Mouse (Mus musculus): ENCODE measurements around the gene Man2b2. TPM values are rescaled to one million over a fixed set of nuclear protein-coding genes. Genes with fewer than 3 reads are reported as not detected.

Man2b2 gene
- total RNA-seq, 1 experiment from 2014 or later, result 64.4 TPM

DNA sequence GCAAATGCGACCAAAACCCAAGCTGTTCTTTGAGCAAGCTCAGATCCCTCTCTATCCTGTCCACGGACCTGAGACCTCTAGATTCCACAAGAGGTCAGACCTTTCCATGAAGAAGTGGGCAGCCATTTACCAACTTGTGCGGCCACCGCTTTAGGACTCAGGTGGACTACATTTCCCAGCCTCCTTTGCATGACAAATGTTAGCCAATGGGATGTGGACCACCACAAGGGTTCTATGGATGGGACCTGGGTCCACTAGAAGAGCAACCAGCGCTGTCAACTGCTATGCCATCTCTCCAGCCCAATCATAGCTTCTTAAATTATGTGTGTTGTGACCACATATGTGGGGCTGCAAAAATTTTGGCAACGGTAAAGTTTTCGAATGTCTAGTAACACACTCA is 819 bp upstream of the Man2b2 start:
- DNase-seq, result no peak

GRCm38 (mm10) chr5:36829098-36829497 is 1.4 kb downstream of the Man2b2 start:
- no peak for DNase-seq

DNA sequence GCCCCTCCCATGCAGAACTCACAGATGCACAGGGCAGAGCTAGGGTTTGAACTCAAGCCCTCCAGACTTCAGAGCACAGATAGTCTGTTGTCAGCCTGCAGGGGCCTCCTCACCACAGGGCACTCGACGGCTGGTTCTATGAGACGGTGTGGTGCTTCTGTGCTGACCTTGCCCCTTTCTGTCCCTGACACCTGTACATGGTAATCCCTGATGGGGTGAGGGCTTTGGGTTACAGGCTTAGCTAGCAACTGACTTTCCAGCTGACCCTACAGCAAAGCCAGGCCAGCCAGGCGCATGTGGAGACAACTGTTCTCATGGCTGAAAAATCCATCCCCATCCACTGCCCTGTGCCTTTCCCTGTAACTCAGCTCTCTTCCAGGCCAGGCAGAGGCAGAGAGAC is 7.5 kb downstream of the Man2b2 start:
- DNase-seq, result no peak

GRCm38 (mm10) chr5:36820142-36820541 is 10.3 kb downstream of the Man2b2 start:
- DNase-seq, result peak; percentile 65

GRCm38 (mm10) chr5:36819742-36820141 is 10.7 kb downstream of the Man2b2 start:
- no peak for DNase-seq

- no peak for DNase-seq
Measured at GRCm38 (mm10) chr5:36817738-36818137, 12.7 kb downstream of the Man2b2 start.

DNA sequence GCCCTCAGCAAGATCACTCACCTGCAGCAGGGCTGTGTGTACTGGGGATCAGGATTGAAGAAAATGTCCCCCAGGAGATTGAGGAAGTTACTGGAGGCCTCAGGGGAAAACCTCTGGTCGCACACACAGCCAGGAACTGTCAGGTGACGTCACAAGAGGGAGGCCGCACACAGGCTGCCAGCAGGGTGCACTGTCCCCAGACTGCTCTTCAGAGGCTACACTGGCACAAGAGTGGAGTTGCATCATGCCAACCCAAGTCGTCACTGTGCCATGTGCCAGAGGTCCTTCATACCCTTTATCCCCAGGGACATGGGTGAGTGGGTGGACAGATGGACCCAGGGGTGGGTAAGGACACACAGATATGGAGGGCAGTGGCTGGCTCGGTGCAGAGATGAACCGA is 15.9 kb downstream of the Man2b2 start:
- DNase-seq, result no peak

GRCm38 (mm10) chr5:36811413-36811812 is 19.0 kb downstream of the Man2b2 start:
- peak; percentile 64 for DNase-seq

GRCm38 (mm10) chr5:36810634-36811033 is 19.8 kb downstream of the Man2b2 start:
- DNase-seq, result no peak

- DNase-seq, result no peak
Measured at GRCm38 (mm10) chr5:36809123-36809522, 21.3 kb downstream of the Man2b2 start.

- no peak for DNase-seq
Measured at GRCm38 (mm10) chr5:36807106-36807505, 23.3 kb downstream of the Man2b2 start.

DNA sequence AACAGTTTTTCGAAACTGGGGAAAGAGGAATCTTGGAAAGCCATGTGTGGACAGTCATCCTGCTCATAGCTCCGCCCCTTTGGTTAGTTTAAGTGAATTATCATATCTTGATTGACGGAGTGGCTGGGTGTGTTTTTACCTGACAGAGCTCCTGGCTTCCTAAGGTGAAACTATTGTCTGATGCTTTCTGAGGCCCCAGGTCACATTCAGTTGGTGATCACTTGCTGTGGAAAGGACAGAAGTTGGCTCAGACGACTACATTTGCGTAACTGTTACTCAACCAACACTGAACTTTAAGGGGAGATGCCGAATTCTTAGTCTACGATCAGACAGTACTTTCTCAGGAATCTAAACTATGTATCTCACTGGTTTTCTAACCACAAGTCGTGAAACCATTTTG is 33.2 kb downstream of the Man2b2 start:
- DNase-seq, result no peak

- DNase-seq, result peak; percentile 92
Measured at GRCm38 (mm10) chr5:36796296-36797014, 34.0 kb downstream of the Man2b2 start, which contains the start of gene Mrfap1. Gene Mrfap1, minus strand, starts transcription at chr5:36796772.

DNA sequence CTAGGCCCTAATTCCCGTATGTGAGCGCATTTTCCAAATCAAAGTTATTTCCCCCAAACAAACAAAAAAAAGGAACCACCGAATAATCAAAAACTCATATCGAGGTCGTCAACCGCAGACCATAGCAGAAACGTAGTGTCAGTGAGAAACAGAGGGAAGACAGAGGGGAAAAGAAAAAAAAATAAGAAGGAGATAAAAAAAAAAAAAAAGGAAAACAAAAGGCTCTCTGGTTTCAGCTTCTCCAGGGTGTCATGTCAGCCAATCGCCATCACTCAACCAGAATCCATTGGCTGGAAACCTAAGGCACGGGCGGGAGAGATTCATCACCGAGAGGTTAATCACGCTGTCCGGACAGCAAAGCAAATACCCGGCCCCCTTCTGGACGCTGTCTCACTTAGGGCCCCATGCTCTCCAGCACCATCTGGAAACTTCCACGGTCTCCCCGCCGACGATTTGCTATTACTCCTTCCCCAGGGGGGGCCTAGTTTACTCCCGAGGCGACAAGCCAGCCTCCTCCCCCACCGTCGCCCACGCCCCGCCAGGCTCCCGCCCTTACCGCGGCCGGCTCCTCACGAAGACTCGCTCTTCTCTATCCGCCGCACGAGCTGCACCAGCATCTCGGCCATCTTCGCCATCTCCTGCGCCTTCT is 34.7 kb downstream of the Man2b2 start:
- DNase-seq, result peak; percentile 68

- no peak for DNase-seq
Measured at GRCm38 (mm10) chr5:36791861-36792260, 38.6 kb downstream of the Man2b2 start.

GRCm38 (mm10) chr5:36786052-36786451 is 44.4 kb downstream of the Man2b2 start:
- no peak for DNase-seq

GRCm38 (mm10) chr5:36779512-36779911 is 50.9 kb downstream of the Man2b2 start:
- no peak for DNase-seq

GRCm38 (mm10) chr5:36778901-36779300 is 51.6 kb downstream of the Man2b2 start:
- no peak for DNase-seq

DNA sequence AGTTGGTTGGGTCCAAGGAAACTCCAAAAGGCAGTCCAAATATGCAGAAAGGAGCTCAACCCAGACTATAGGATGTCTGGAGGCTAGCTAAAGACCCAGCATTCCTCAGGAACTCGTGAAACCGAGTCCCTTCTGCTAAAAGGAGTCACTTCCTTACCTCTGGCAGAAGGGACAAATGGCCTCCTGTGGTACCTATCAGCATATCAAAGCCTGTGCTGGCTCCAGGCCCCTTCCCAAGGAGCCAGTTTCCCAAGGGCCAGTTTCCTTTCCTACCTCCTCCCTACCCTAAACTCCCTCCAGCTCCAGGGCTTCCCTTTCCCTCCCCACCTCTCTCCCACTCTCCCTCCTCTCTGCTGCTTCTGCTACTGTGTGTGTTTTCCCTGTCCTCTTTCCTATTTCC is 53.3 kb downstream of the Man2b2 start:
- DNase-seq, result no peak

DNA sequence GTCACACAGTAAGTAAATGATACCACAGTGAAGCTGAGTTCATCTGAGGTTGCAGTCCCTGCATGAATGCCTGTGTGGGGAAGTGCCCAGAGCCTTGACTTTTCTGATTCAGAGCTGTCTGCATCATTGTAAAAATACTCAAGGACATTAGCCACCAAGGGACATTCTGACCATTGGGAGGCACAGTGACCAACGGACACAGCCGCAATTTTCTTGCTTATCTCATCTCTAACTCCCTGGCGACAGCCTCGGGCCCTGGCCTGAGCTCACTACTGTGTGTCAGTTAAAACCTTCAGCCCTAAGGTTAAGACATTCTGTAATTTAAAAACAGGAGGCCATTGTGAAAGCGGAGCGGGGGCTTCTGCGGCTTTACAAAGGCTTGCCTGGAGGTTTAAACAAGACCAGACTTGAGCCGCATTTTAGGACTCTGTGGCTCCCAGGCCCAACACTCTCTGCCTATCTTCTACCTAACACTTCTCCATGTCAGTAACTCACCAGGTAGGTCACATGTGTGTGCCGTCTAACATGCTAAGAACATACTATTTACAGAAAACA is 54.4 kb downstream of the Man2b2 start:
- peak; percentile 64 for DNase-seq

DNA sequence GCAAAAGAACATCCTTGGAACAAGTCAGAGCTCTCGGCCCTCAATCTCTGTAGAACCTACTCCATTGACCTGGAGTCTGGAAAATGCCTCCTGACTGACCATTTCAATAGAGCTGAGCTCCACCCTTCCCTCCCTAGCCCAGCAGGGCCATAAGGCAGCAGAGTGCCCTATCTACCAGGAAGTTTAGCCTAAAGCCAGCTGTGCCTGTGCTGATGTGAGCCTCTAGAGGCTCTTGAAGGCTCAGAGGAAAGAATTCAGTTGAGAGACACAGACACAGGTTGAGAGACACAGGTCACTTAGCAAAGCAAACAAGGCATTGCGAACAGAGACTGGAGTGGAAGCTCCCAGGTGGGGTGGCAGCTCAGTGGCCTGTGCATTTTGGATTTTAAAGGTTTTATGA is 55.1 kb downstream of the Man2b2 start:
- no peak for DNase-seq

DNA sequence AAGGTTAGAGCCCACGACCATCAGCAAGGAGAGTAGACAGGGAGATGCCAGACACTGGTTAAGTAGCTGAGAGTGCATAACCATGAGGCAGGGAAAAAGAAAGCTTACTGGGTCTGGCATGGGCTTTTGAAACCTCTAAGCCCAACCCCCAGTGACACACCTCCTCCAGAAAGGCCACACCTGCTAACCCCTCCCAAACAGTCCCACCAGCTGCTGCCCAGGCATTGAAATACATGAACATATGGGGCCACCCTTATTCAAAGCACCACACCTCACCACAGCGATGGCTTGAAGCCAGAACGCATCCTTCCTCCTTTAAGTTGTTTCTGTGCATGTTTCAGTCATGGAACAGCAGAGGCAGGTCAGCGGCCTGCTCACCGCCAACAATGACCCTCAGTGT is 57.9 kb downstream of the Man2b2 start:
- no peak for DNase-seq

GRCm38 (mm10) chr5:36769603-36770002 is 60.9 kb downstream of the Man2b2 start:
- DNase-seq, result no peak

All from adrenal gland, postnatal 25 days (tissue).